Mouse (Mus musculus): ENCODE data around the gene Dvl1.

DNA sequence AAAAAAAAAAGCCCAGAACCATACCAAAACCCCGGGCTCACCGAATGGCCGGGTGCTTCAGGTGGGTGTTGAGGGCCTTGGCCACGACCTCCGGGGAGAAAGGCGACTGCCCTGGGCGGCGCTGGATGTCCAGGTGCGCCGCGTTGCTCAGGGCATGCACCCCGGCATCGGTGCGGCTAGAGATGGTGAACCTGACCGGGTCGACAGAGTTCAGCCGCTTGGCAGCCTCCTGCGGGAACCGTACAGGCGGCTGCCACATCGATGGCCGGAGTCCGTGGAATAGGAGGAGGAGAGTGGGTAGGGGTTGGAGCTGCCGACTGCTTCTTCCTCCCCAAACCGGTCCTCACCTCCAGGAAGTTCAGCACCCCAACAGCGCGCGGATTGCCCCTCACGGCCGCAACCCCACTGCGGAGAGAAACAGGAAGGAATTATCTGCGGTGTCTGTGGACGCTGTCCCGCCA, 43.8 kb downstream of the Dvl1 start:
- no peak for TF ChIP-seq CHD2 (IDR thresholded peaks at IDR 0.05; ENCODE audit: low read length)
- TF ChIP-seq MAZ (IDR thresholded peaks at IDR 0.05; ENCODE audit: low read depth, low read length), result no peak
- no peak for TF ChIP-seq MAX (IDR thresholded peaks at IDR 0.05; ENCODE audit: low read length)

Measured in CH12.LX (cell line).